Mouse (Mus musculus) left cerebral cortex, postnatal 10 days (tissue): ENCODE data around the gene Taf12. TPM values are rescaled to one million over a fixed set of nuclear protein-coding genes. Genes with fewer than 3 reads are reported as not detected.

Experiments
- total RNA-seq, 2 experiments: library from RNA; stranded (reverse); gene quantifications; 2 replicates each; pipeline ENCODE4 v1.2.3; 2021

Gene Taf12
- total RNA-seq, 2 experiments from 2014 or later = 13.9 to 15.4 TPM

Other genes with a start within 250 kb of the Taf12 start
- under 1 TPM in 1 of 2 experiments, not detected in 1; 0.15 TPM for gene Gm10300, start 199.7 kb upstream of the Taf12 start, total RNA-seq
- 10 to 100 TPM; 28.9 to 31.9 TPM for gene Epb41, start 199.1 kb upstream of the Taf12 start, total RNA-seq
- gene Oprd1, start 129.9 kb upstream of the Taf12 start, total RNA-seq = 1 to 10 TPM; 7.7 to 8.0 TPM
- gene Ythdf2, start 62.1 kb upstream of the Taf12 start, total RNA-seq = 10 to 100 TPM; 47.4 to 49.4 TPM
- gene Gmeb1, start 12.8 kb upstream of the Taf12 start, total RNA-seq = 10 to 100 TPM; 26.2 to 29.3 TPM
- gene Rab42, start 29.0 kb downstream of the Taf12 start, total RNA-seq = 1 to 10 TPM in 1 of 2 experiments, under 1 TPM in 1; 0.79 to 1.3 TPM
- gene Trnau1ap, start 55.2 kb downstream of the Taf12 start, total RNA-seq = 10 to 100 TPM; 24.6 TPM
- 10 to 100 TPM; 14.7 to 14.9 TPM for gene Rcc1, start 79.2 kb downstream of the Taf12 start, total RNA-seq
- gene Phactr4, start 148.1 kb downstream of the Taf12 start, total RNA-seq = 1 to 10 TPM; 7.7 to 8.5 TPM
- 10 to 100 TPM in 1 of 2 experiments, 1 to 10 TPM in 1; 7.8 to 10.1 TPM for gene Med18, start 189.5 kb downstream of the Taf12 start, total RNA-seq
- 10 to 100 TPM; 10.3 to 13.0 TPM for gene Sesn2, start 236.1 kb downstream of the Taf12 start, total RNA-seq